Mouse (Mus musculus) telencephalon, adult 2 months (tissue): ENCODE measurements around the gene Gm20388.
A peak's percentile ranks its signal among the peaks of the same experiment; 100 is the strongest.

ENCODE experiments used
- DNase-seq: peaks from one replicate; pipeline ENCODE4 v3.0.0-alpha.2; 2011; ENCODE audit warnings: low read depth, low spot score

The Gm20388 gene

DNA sequence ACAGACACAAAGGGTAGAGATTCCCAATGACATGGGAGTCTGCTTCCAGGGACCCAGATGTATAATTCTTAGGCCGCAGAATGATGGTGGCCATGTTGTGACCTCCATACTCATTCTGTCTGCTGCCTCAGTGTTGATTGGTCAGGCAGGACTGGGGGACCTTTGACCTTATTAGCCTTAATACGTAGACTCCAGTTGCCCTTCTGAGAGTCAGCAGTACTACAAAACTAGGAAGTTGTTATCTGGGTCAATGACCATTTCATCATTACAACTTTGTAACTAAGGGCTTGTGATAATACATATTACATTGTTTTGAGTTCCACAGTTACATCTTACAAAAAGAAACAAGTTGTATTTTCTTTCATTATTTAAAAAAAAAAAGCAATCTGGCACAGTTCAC lies 3035.1 kb downstream of the Gm20388 start:
- no peak for DNase-seq

DNA sequence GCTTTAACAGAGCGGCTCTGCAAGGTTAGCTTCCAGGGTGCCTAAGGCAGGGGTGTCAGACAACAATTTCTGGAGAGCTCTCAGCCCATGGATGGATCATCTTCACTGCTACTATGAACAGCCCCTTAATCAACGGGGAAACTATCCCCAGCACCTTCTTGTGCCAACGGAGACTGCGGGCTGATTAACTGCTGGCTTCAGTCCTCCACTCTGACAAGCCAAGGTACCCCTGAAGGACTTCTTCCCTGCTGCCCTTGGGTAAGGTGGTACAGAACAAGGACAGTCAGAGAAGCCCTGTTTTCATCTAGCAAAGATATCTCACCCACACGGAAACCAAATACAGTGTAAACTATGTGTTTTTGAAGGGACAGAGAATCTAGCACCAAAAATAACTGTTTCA lies 3039.1 kb downstream of the Gm20388 start:
- DNase-seq = no peak

GRCm38 (mm10) chr8:122951456-122951855 lies 3040.8 kb downstream of the Gm20388 start:
- DNase-seq = no peak

DNA sequence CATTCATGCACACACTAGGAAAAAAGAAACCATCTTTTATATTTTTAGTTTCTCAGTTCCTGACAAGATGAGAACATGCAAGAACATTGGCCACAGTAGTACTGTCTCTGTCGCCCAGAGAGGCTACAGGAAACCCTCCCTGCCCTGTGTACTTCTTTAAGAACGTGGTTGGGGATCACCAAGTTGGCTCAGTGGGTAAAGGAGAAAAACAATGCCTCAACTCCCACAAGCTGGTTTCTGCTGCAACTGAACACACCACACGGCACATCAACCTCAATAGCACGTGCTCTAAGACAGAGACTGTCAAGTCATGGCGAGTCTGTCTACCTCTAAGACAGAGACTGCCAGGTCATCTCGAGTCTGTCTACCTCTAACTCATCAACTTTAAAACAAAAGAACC lies 3042.4 kb downstream of the Gm20388 start:
- no peak for DNase-seq

- DNase-seq = peak; percentile 50
Measured at GRCm38 (mm10) chr8:122954090-122954799, 3043.6 kb downstream of the Gm20388 start.

DNA sequence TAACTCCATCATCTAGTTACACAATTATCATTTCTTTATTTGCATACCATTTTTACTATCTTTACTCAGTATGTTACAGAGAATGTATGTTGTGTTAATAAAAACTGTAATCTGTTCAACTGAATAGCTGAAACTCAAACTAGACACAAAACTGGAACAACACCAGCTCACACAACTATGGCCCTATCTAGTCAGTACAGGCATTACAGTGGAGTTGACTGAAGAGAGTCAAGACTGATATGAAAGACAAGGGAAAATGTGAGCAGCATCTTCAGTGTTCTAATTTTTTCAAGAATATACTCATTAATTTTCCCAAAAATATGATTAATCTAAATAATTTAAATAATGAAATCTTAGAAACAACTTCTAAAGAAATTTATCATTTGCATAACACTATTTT lies 3044.6 kb downstream of the Gm20388 start:
- no peak for DNase-seq

- DNase-seq = no peak
Measured at GRCm38 (mm10) chr8:122955997-122956396, 3045.4 kb downstream of the Gm20388 start.

- no peak for DNase-seq
Measured at GRCm38 (mm10) chr8:122960323-122960722, 3049.7 kb downstream of the Gm20388 start.

- DNase-seq = no peak
Measured at GRCm38 (mm10) chr8:122960932-122961331, 3050.3 kb downstream of the Gm20388 start.

- DNase-seq = no peak
Measured at GRCm38 (mm10) chr8:122961458-122961857, 3050.8 kb downstream of the Gm20388 start.

- DNase-seq = no peak
Measured at GRCm38 (mm10) chr8:122962046-122962445, 3051.4 kb downstream of the Gm20388 start.

- no peak for DNase-seq
Measured at GRCm38 (mm10) chr8:122966638-122967037, 3056.0 kb downstream of the Gm20388 start.

DNA sequence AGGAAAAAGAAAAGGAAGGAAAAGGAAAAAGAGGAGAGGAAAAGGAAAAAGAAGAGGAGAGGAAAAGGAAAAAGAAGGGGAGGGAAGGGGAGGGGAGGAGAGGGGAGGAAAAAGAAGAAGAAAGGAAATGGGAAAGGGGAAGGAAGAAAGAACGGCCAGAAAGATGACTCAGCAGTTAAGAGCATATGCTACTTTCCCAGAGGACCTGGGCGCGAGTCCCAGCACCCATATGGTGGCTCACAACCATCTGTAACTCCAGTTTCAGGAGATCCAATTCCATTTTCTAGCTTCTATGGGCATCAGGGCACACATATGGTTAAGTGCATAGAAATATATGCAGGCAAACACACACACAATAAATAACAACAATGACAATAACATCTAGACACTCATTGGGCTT lies 3057.5 kb downstream of the Gm20388 start:
- no peak for DNase-seq

GRCm38 (mm10) chr8:122969964-122970620 lies 3059.5 kb downstream of the Gm20388 start:
- no peak for DNase-seq

DNA sequence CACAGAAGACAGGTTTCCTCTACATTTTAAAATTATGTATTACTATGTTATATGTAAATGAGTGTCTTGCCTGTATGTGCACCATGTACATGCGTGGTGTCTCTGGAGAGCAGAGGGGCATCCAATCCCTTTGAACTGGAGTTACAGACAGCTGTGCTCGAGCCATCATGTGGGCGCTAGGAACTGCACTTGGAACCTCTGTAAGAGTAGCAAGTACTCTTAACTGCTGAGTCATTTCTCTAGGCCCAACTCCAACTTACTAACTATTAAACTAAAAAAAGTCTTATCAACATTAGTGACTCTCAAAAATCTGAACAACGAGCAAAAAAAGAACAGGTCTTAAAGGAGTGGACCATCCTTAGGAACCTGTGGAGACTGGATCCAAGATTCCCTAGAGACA lies 3065.4 kb downstream of the Gm20388 start:
- DNase-seq = no peak

GRCm38 (mm10) chr8:122979424-122979823 lies 3068.8 kb downstream of the Gm20388 start:
- no peak for DNase-seq

- no peak for DNase-seq
Measured at GRCm38 (mm10) chr8:122979865-122980509, 3069.3 kb downstream of the Gm20388 start.

- DNase-seq = no peak
Measured at GRCm38 (mm10) chr8:122981646-122982045, 3071.0 kb downstream of the Gm20388 start.

- DNase-seq = no peak
Measured at GRCm38 (mm10) chr8:122983178-122983942, 3072.7 kb downstream of the Gm20388 start.

- DNase-seq = no peak
Measured at GRCm38 (mm10) chr8:122984175-122984574, 3073.5 kb downstream of the Gm20388 start.

GRCm38 (mm10) chr8:122986501-122987184 lies 3076.0 kb downstream of the Gm20388 start:
- DNase-seq = no peak
